Mouse (Mus musculus): Measurements from ENCODE around the gene Hyal3. TPM values are rescaled to one million over a fixed set of nuclear protein-coding genes. Genes with fewer than 3 reads are reported as not detected.
A peak's percentile ranks its signal among the peaks of the same experiment; 100 is the strongest.

Hyal3 gene
- total and polyA plus RNA-seq, 3 experiments, result 2.3 to 6.8 TPM; not detected in 1

DNA sequence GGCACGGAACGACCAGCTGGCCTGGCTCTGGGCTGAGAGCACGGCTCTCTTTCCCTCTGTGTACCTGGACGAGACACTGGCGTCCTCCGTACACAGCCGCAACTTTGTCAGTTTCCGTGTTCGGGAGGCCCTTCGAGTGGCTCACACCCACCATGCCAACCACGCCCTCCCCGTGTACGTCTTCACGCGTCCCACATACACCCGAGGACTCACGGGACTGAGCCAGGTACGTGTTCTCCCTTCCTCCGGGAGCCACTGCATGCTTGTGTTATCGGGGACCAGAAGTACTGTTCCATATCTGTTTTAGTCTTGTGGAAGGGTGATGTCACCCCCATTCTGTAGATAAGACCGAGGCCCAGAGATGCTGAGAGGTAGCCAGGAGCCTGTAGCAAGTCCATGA lies 9.8 kb upstream of the Hyal3 start:
- Histone ChIP-seq H3K4me1 (ENCODE audit: control insufficient read depth in 1 of 2, insufficient read depth in 2 of 2, low read length in 2 of 2) (peaks cover 9 to 40% of the 10 kb centered on the region in 2 experiments), H3K79me2 (ENCODE audit: control insufficient read depth, insufficient read depth, low read length, poor library complexity) (peaks cover 14% of the 10 kb centered on the region), H3K27me3 (ENCODE audit: control insufficient read depth in 1 of 2, insufficient read depth in 2 of 2, low read length in 2 of 2) (no peaks in the 10 kb centered on the region), H3K27ac (ENCODE audit: control insufficient read depth, low read depth, low read length) (peak overlapping the region; percentile 58), H3K36me3 (ENCODE audit: control insufficient read depth in 1 of 2, insufficient read depth in 2 of 2, low read length in 2 of 2) (peaks cover 0 to 28% of the 10 kb centered on the region in 2 experiments; a peak in 2 of 4 replicates), H3K4me3 (ENCODE audit: control insufficient read depth in 1 of 2, insufficient read depth in 1 of 2, low read depth in 2 of 2, low read length in 2 of 2) (peak overlapping the region; percentile 26 to 42), H3K9ac (ENCODE audit: control insufficient read depth, low read depth, low read length, poor library complexity, severe bottlenecking) (peak overlapping the region; percentile 77), H3K9me3 (replicated peaks; ENCODE audit: insufficient read depth, low read length) (no peaks in the 10 kb centered on the region)
- DNase-seq (ENCODE audit: low read depth, low spot score), result peak; percentile 73
- TF ChIP-seq ELF1 (IDR thresholded peaks at IDR 0.05; ENCODE audit: low read depth, low read length) (no peak), GATA1 (IDR thresholded peaks at IDR 0.05; ENCODE audit: low read depth, low read length) (peak; percentile 88), ZC3H11A (IDR thresholded peaks at IDR 0.05; ENCODE audit: low read depth, low read length) (no peak), MYB (IDR thresholded peaks at IDR 0.05; ENCODE audit: low read depth, low read length) (no peak), ZKSCAN1 (IDR thresholded peaks at IDR 0.05; ENCODE audit: low read depth, low read length) (no peak), CTCF (IDR thresholded peaks at IDR 0.05 in 2 of 3, conservative IDR thresholded peaks at IDR 0.05 in 1 of 3; ENCODE audit: control insufficient read depth in 1 of 3, insufficient read depth in 1 of 3, low read depth in 2 of 3, low read length in 3 of 3, poor library complexity in 1 of 3, severe bottlenecking in 1 of 3) (no peak), BHLHE40 (IDR thresholded peaks at IDR 0.05; ENCODE audit: borderline replicate concordance, low read depth, low read length) (peak; percentile 85), MAFK (IDR thresholded peaks at IDR 0.05; ENCODE audit: borderline replicate concordance, low read depth, low read length) (no peak), SMC3 (IDR thresholded peaks at IDR 0.05; ENCODE audit: low read depth, low read length) (no peak), MXI1 (IDR thresholded peaks at IDR 0.05; ENCODE audit: low read depth, low read length) (peak; percentile 36; the same call in 1 of the 2 replicates), POLR2AphosphoS2 (IDR thresholded peaks at IDR 0.05; ENCODE audit: low read length) (no peak), JUND (IDR thresholded peaks at IDR 0.05; ENCODE audit: low read depth, low read length) (peak; percentile 68; the same call in 1 of the 2 replicates), ZMIZ1 (IDR thresholded peaks at IDR 0.05; ENCODE audit: low read depth, low read length) (no peak), HCFC1 (IDR thresholded peaks at IDR 0.05; ENCODE audit: low read depth, low read length) (no peak; the same call in 1 of the 2 replicates), MAZ (IDR thresholded peaks at IDR 0.05; ENCODE audit: low read depth, low read length) (no peak), POLR2AphosphoS5 (IDR thresholded peaks at IDR 0.05; ENCODE audit: borderline replicate concordance, low read depth, low read length) (no peak), NELFE (IDR thresholded peaks at IDR 0.05; ENCODE audit: low read depth, low read length) (no peak), TAL1 (IDR thresholded peaks at IDR 0.05; ENCODE audit: low read length) (peak; percentile 53), NRF1 (IDR thresholded peaks at IDR 0.05; ENCODE audit: insufficient read depth, low read depth, low read length, poor library complexity, severe bottlenecking) (no peak; the same call in 1 of the 2 replicates), RCOR1 (IDR thresholded peaks at IDR 0.05; ENCODE audit: low read depth, low read length) (no peak), MAX (IDR thresholded peaks at IDR 0.05; ENCODE audit: low read length) (peak; percentile 61; the same call in 1 of the 2 replicates), EP300 (IDR thresholded peaks at IDR 0.05; ENCODE audit: low read depth in 1 of 2, low read length in 2 of 2) (peak; percentile 77 to 83), CHD2 (IDR thresholded peaks at IDR 0.05; ENCODE audit: low read length) (no peak), MEF2A (IDR thresholded peaks at IDR 0.05; ENCODE audit: extremely low read depth, insufficient replicate concordance, low read depth, low read length, poor library complexity, severe bottlenecking) (no peak), USF2 (IDR thresholded peaks at IDR 0.05; ENCODE audit: borderline replicate concordance in 1 of 2, insufficient read depth in 1 of 2, low read depth in 1 of 2, low read length in 2 of 2) (no peak), GABPA (IDR thresholded peaks at IDR 0.05; ENCODE audit: low read depth, low read length) (no peak), UBTF (IDR thresholded peaks at IDR 0.05; ENCODE audit: borderline replicate concordance, insufficient read depth, low read depth, low read length) (no peak), MYC (IDR thresholded peaks at IDR 0.05; ENCODE audit: low read depth, low read length) (0 out of 2 replicates have a peak, but pooled peaks have one; percentile 63), TBP (IDR thresholded peaks at IDR 0.05; ENCODE audit: low read depth, low read length) (no peak), CHD1 (IDR thresholded peaks at IDR 0.05; ENCODE audit: low read depth, low read length) (no peak), SIN3A (IDR thresholded peaks at IDR 0.05; ENCODE audit: low read length) (peak; percentile 67), KAT2A (conservative IDR thresholded peaks at IDR 0.05; ENCODE audit: low read depth, low read length) (no peak), USF1 (IDR thresholded peaks at IDR 0.05; ENCODE audit: low read depth, low read length) (no peak), POLR2A (IDR thresholded peaks at IDR 0.05; ENCODE audit: control insufficient read depth in 1 of 2, insufficient read depth in 1 of 2, low read depth in 1 of 2, low read length in 2 of 2, poor library complexity in 1 of 2) (no peak; a peak in 1 of 4 replicates), TCF12 (IDR thresholded peaks at IDR 0.05; ENCODE audit: low read depth, low read length) (peak; percentile 85), RAD21 (IDR thresholded peaks at IDR 0.05; ENCODE audit: low read depth, low read length) (no peak), E2F4 (IDR thresholded peaks at IDR 0.05; ENCODE audit: borderline replicate concordance, low read depth, low read length) (no peak), ETS1 (IDR thresholded peaks at IDR 0.05; ENCODE audit: low read depth, low read length) (peak; percentile 92)
